In genomic region chr3:157637341-157637740, GRCm38 (mm10) we compare ENCODE assay signal across 25 mouse cellular contexts.
"Had no signal": no experiment of that assay in that cellular context is flagged by ENCODE, and none has a peak within 500 bp of the region (broad histone marks: within the 10 kb centered on the region; RNA-seq: fewer than 3 reads in every experiment).

No protein-coding gene starts in this region.

- H3K4me2 ChIP-seq: kidney, embryonic 15.5 days; limb, embryonic 12.5 days; limb, embryonic 15.5 days; lung, embryonic 15.5 days; midbrain, embryonic 13.5 days; neural tube, embryonic 12.5 days; neural tube, embryonic 15.5 days had no signal

- H3K9me3 ChIP-seq: kidney, embryonic 15.5 days; limb, embryonic 12.5 days; limb, embryonic 15.5 days; lung, embryonic 15.5 days; megakaryocyte, embryonic 14.5 days; midbrain, embryonic 10.5 days; midbrain, embryonic 13.5 days; neural tube, embryonic 12.5 days; neural tube, embryonic 15.5 days had no signal

- H3K9ac ChIP-seq: kidney, embryonic 15.5 days; limb, embryonic 12.5 days; limb, embryonic 15.5 days; lung, embryonic 15.5 days; midbrain, embryonic 13.5 days; neural tube, embryonic 12.5 days; neural tube, embryonic 15.5 days had no signal

- H3K4me3 ChIP-seq: kidney, embryonic 15.5 days; limb, embryonic 12.5 days; limb, embryonic 15.5 days; lung, embryonic 15.5 days; megakaryocyte, embryonic 14.5 days; midbrain, embryonic 10.5 days; midbrain, embryonic 13.5 days; neural tube, embryonic 12.5 days; neural tube, embryonic 15.5 days had no signal

- DNase-seq: kidney, adult 8-10 months; kidney, postnatal 10 days; kidney, postnatal 36 days; layer of hippocampus, postnatal 36 days; left cerebral cortex, postnatal 4 days; lung, adult 18-20 months; lung, postnatal 10 days; lung, postnatal 36 days; right cerebral cortex, adult 18-20 months; right cerebral cortex, postnatal 14 days; right cerebral cortex, postnatal 4 days; thymus, adult 18-20 months; thymus, postnatal 36 days had no signal

- H3K27me3 ChIP-seq: kidney, embryonic 15.5 days; limb, embryonic 12.5 days; limb, embryonic 15.5 days; lung, embryonic 15.5 days; megakaryocyte, embryonic 14.5 days; midbrain, embryonic 13.5 days; neural tube, embryonic 12.5 days; neural tube, embryonic 15.5 days had no signal

- H3K4me1 ChIP-seq: kidney, embryonic 15.5 days; limb, embryonic 12.5 days; limb, embryonic 15.5 days; lung, embryonic 15.5 days; midbrain, embryonic 10.5 days; midbrain, embryonic 13.5 days; neural tube, embryonic 12.5 days; neural tube, embryonic 15.5 days had no signal

- ATAC-seq: inflammation-experienced regulatory T-cells, adult 6 months; intestine, postnatal 0 days; midbrain, embryonic 13.5 days had no signal

- H3K36me3 ChIP-seq: kidney, embryonic 15.5 days; limb, embryonic 12.5 days; limb, embryonic 15.5 days; lung, embryonic 15.5 days; midbrain, embryonic 10.5 days; midbrain, embryonic 13.5 days; neural tube, embryonic 12.5 days; neural tube, embryonic 15.5 days had no signal

- H3K27ac ChIP-seq: kidney, embryonic 15.5 days; limb, embryonic 12.5 days; limb, embryonic 15.5 days; lung, embryonic 15.5 days; midbrain, embryonic 10.5 days; midbrain, embryonic 13.5 days; neural tube, embryonic 12.5 days; neural tube, embryonic 15.5 days; stomach, postnatal 0 days had no signal
